Mouse (Mus musculus): ENCODE results near the gene Tmeff2. TPM values are rescaled to one million over a fixed set of nuclear protein-coding genes. Genes with fewer than 3 reads are reported as not detected.

Gene Tmeff2
- polyA plus RNA-seq, 1 experiment from 2014 or later: 72.2 TPM

DNA sequence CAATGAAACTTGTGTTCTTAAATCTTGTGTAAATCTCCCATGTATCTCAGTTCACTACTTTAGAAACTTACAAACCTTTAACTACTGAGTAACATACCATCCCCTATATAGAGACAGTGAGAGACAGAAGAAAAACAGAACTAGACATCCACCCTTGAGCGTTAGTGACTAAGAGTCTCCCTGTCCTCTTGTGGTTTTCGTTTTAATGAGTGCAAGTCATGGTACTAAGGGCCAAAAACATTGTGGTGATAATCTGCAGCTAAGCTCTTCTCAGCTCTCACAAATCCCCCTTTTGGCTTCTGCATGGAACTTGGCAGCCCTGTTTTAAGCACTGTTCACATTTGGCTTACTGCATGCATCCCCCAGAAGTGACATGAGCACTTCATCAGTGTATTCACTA lies 34.6 kb downstream of the Tmeff2 start:
- Histone ChIP-seq H3K4me2 (replicated peaks) (no peak overlapping the region), H3K27me3 (ENCODE audit: control insufficient read depth, insufficient read depth, low read length) (no peaks in the 10 kb centered on the region), H3K9ac (no peak overlapping the region), H3K36me3 (replicated peaks; ENCODE audit: control insufficient read depth, insufficient read depth) (no peaks in the 10 kb centered on the region; the same call in 1 of the 2 replicates), H3K4me1 (replicated peaks; ENCODE audit: control insufficient read depth, insufficient read depth, low read length) (peaks cover 5% of the 10 kb centered on the region; the same call in 1 of the 2 replicates), H3K27ac (no peak overlapping the region), H3K9me3 (ENCODE audit: control insufficient read depth, low read length) (no peaks in the 10 kb centered on the region), H3K4me3 (replicated peaks; ENCODE audit: low read length) (no peak overlapping the region)
- 81% methylated on average over 2 of the region's 2 CpGs for WGBS
- ATAC-seq (ENCODE audit: low FRiP score) (no peak), DNase-seq (ENCODE audit: low spot score) (no peak)

- H3K4me1 ChIP-seq (replicated peaks; ENCODE audit: control insufficient read depth, insufficient read depth, low read length): peaks cover 3% of the 10 kb centered on the region; the same call in 1 of the 2 replicates
- no peak overlapping the region for H3K4me3 ChIP-seq (replicated peaks; ENCODE audit: low read length)
- H3K36me3 ChIP-seq (replicated peaks; ENCODE audit: control insufficient read depth, insufficient read depth): no peaks in the 10 kb centered on the region; the same call in 1 of the 2 replicates
- ATAC-seq (ENCODE audit: low FRiP score) (no peak), DNase-seq (ENCODE audit: low spot score) (no peak)
- no peak overlapping the region for H3K4me2 ChIP-seq (replicated peaks)
- WGBS: 88% methylated on average over 2 of the region's 2 CpGs
- no peak overlapping the region for H3K9ac ChIP-seq
- no peaks in the 10 kb centered on the region for H3K9me3 ChIP-seq (ENCODE audit: control insufficient read depth, low read length)
- no peak overlapping the region for H3K27ac ChIP-seq
- H3K27me3 ChIP-seq (ENCODE audit: control insufficient read depth, insufficient read depth, low read length): no peaks in the 10 kb centered on the region
Observed at GRCm38 (mm10) chr1:50935484-50935883, 35.0 kb downstream of the Tmeff2 start.

GRCm38 (mm10) chr1:50940131-50941039 lies 39.9 kb downstream of the Tmeff2 start:
- no peaks in the 10 kb centered on the region for H3K4me1 ChIP-seq (replicated peaks; ENCODE audit: control insufficient read depth, insufficient read depth, low read length)
- peaks cover 17% of the 10 kb centered on the region; the same call in 1 of the 2 replicates for H3K36me3 ChIP-seq (replicated peaks; ENCODE audit: control insufficient read depth, insufficient read depth)
- no peak overlapping the region for H3K27ac ChIP-seq
- ATAC-seq (ENCODE audit: low FRiP score) (no peak), DNase-seq (ENCODE audit: low spot score) (no peak)
- 76% methylated on average over 7 of the region's 7 CpGs for WGBS
- no peaks in the 10 kb centered on the region for H3K9me3 ChIP-seq (ENCODE audit: control insufficient read depth, low read length)
- H3K4me3 ChIP-seq (replicated peaks; ENCODE audit: low read length): no peak overlapping the region
- H3K4me2 ChIP-seq (replicated peaks): no peak overlapping the region
- no peak overlapping the region for H3K9ac ChIP-seq
- H3K27me3 ChIP-seq (ENCODE audit: control insufficient read depth, insufficient read depth, low read length): no peaks in the 10 kb centered on the region

- Histone ChIP-seq H3K4me3 (replicated peaks; ENCODE audit: low read length) (no peak overlapping the region), H3K36me3 (replicated peaks; ENCODE audit: control insufficient read depth, insufficient read depth) (peaks cover 9% of the 10 kb centered on the region; the same call in 1 of the 2 replicates), H3K9me3 (ENCODE audit: control insufficient read depth, low read length) (no peaks in the 10 kb centered on the region), H3K27ac (no peak overlapping the region), H3K4me1 (replicated peaks; ENCODE audit: control insufficient read depth, insufficient read depth, low read length) (no peaks in the 10 kb centered on the region), H3K4me2 (replicated peaks) (no peak overlapping the region), H3K9ac (no peak overlapping the region), H3K27me3 (ENCODE audit: control insufficient read depth, insufficient read depth, low read length) (no peaks in the 10 kb centered on the region)
- DNase-seq (ENCODE audit: low spot score): no peak
- 72% methylated on average over 1 of the region's 1 CpGs for WGBS
- no peak for ATAC-seq (ENCODE audit: low FRiP score)
Observed at GRCm38 (mm10) chr1:50948575-50948974, 48.1 kb downstream of the Tmeff2 start.

- Histone ChIP-seq H3K9ac (no peak overlapping the region), H3K27me3 (ENCODE audit: control insufficient read depth, insufficient read depth, low read length) (no peaks in the 10 kb centered on the region), H3K9me3 (ENCODE audit: control insufficient read depth, low read length) (no peaks in the 10 kb centered on the region), H3K27ac (no peak overlapping the region), H3K4me2 (replicated peaks) (no peak overlapping the region), H3K4me1 (replicated peaks; ENCODE audit: control insufficient read depth, insufficient read depth, low read length) (no peaks in the 10 kb centered on the region), H3K36me3 (replicated peaks; ENCODE audit: control insufficient read depth, insufficient read depth) (peaks cover 6% of the 10 kb centered on the region; the same call in 1 of the 2 replicates), H3K4me3 (replicated peaks; ENCODE audit: low read length) (no peak overlapping the region)
- WGBS: 94% methylated on average over 1 of the region's 1 CpGs
- ATAC-seq (ENCODE audit: low FRiP score) (no peak), DNase-seq (ENCODE audit: low spot score) (no peak)
Observed at GRCm38 (mm10) chr1:50958844-50959243, 58.4 kb downstream of the Tmeff2 start.

- Histone ChIP-seq H3K27me3 (ENCODE audit: control insufficient read depth, insufficient read depth, low read length) (no peaks in the 10 kb centered on the region), H3K4me3 (replicated peaks; ENCODE audit: low read length) (no peak overlapping the region), H3K36me3 (replicated peaks; ENCODE audit: control insufficient read depth, insufficient read depth) (peaks cover 6% of the 10 kb centered on the region; the same call in 1 of the 2 replicates), H3K9me3 (ENCODE audit: control insufficient read depth, low read length) (no peaks in the 10 kb centered on the region), H3K9ac (no peak overlapping the region), H3K4me2 (replicated peaks) (no peak overlapping the region), H3K4me1 (replicated peaks; ENCODE audit: control insufficient read depth, insufficient read depth, low read length) (no peaks in the 10 kb centered on the region), H3K27ac (no peak overlapping the region)
- peak; percentile 89 for DNase-seq (ENCODE audit: low spot score)
- WGBS: 37% methylated on average over 5 of the region's 5 CpGs
- ATAC-seq (ENCODE audit: low FRiP score): no peak
Observed at GRCm38 (mm10) chr1:50961954-50962648, 61.7 kb downstream of the Tmeff2 start.

DNA sequence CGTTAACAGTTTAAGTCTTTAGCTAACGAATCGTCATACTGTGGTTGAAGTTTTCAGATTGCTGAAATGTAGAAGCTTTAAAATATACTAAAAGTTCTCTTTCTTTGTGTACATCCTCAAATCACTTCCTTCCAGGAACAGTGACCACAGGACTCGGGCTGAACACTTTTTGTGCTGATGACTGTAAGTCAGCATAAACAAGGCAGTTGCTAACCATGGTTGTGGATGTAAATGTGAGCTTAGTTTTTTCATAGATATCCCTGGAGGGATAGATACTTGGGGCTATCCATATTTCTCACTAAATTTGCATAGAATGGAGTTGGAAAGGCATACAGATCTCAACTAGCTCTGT lies 62.2 kb downstream of the Tmeff2 start:
- no peak overlapping the region for H3K4me3 ChIP-seq (replicated peaks; ENCODE audit: low read length)
- DNase-seq (ENCODE audit: low spot score) (no peak), ATAC-seq (ENCODE audit: low FRiP score) (no peak)
- no peak overlapping the region for H3K4me2 ChIP-seq (replicated peaks)
- no peak overlapping the region for H3K9ac ChIP-seq
- H3K27me3 ChIP-seq (ENCODE audit: control insufficient read depth, insufficient read depth, low read length): no peaks in the 10 kb centered on the region
- H3K9me3 ChIP-seq (ENCODE audit: control insufficient read depth, low read length): no peaks in the 10 kb centered on the region
- H3K36me3 ChIP-seq (replicated peaks; ENCODE audit: control insufficient read depth, insufficient read depth): 0 out of 2 replicates have a peak, but pooled peaks cover 5% of the 10 kb centered on the region
- H3K27ac ChIP-seq: no peak overlapping the region
- no peaks in the 10 kb centered on the region for H3K4me1 ChIP-seq (replicated peaks; ENCODE audit: control insufficient read depth, insufficient read depth, low read length)
- 63% methylated on average over 4 of the region's 4 CpGs for WGBS

DNA sequence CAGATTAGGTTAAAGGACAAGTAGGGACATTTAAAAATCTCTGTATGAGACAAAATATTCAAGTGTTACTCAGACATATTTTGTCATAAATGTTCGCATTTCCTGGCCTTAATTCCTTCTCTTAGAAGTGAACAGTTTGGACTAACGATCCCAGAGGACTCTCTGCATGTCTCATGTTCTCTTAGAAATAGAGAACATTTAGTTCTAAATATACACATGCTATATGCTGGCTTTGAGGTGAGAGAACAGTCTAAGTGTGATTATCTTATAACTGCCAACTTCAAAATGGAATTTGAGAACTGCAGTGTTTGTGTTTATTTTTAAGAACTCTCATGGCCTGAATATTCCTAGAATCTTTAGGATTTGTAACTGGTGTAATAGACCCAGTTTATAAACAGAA lies 69.2 kb downstream of the Tmeff2 start:
- Histone ChIP-seq H3K9ac (no peak overlapping the region), H3K4me1 (replicated peaks; ENCODE audit: control insufficient read depth, insufficient read depth, low read length) (no peaks in the 10 kb centered on the region), H3K27ac (no peak overlapping the region), H3K27me3 (ENCODE audit: control insufficient read depth, insufficient read depth, low read length) (no peaks in the 10 kb centered on the region), H3K9me3 (ENCODE audit: control insufficient read depth, low read length) (no peaks in the 10 kb centered on the region), H3K36me3 (replicated peaks; ENCODE audit: control insufficient read depth, insufficient read depth) (no peaks in the 10 kb centered on the region), H3K4me2 (replicated peaks) (no peak overlapping the region), H3K4me3 (replicated peaks; ENCODE audit: low read length) (no peak overlapping the region)
- DNase-seq (ENCODE audit: low spot score) (no peak), ATAC-seq (ENCODE audit: low FRiP score) (no peak)
- 87% methylated on average over 2 of the region's 2 CpGs for WGBS

GRCm38 (mm10) chr1:50970853-50971252 lies 70.4 kb downstream of the Tmeff2 start:
- ATAC-seq (ENCODE audit: low FRiP score): no peak
- WGBS: 78% methylated on average over 2 of the region's 2 CpGs
- H3K9me3 ChIP-seq (ENCODE audit: control insufficient read depth, low read length): no peaks in the 10 kb centered on the region

More at GRCm38 (mm10) chr1:50970853-50971252, 70.4 kb downstream of the Tmeff2 start:
- H3K27ac ChIP-seq: no peak overlapping the region
- H3K36me3 ChIP-seq (replicated peaks; ENCODE audit: control insufficient read depth, insufficient read depth): no peaks in the 10 kb centered on the region
- DNase-seq (ENCODE audit: low spot score): no peak
- no peak overlapping the region for H3K9ac ChIP-seq
- no peaks in the 10 kb centered on the region for H3K27me3 ChIP-seq (ENCODE audit: control insufficient read depth, insufficient read depth, low read length)
- no peak overlapping the region for H3K4me2 ChIP-seq (replicated peaks)
- H3K4me3 ChIP-seq (replicated peaks; ENCODE audit: low read length): no peak overlapping the region
- H3K4me1 ChIP-seq (replicated peaks; ENCODE audit: control insufficient read depth, insufficient read depth, low read length): no peaks in the 10 kb centered on the region

Data from hindbrain, embryonic 14.5 days (tissue).